Mouse (Mus musculus) bone marrow, adult 2 months (tissue): ENCODE measurements at regions not wholly inside any gene's neighbourhood (a gene's known extent, or its start where the extent isn't known, plus 50 kb on each side); places are given as distances from the start of the nearest gene placed in this dataset.

Experiments
- CTCF ChIP-seq: fragments of 200-500 bp; IDR thresholded peaks from 2 replicates; pipeline ENCODE4 v1.5.1; 2011; ENCODE audit warnings: low read length, control low read depth; ENCODE audit not compliant: control insufficient read depth, insufficient read depth
- POLR2A ChIP-seq: fragments of 200-500 bp; IDR thresholded peaks from 2 replicates; pipeline ENCODE4 v1.6.1; 2011; ENCODE audit warnings: low read depth, mild to moderate bottlenecking, control low read depth, low read length, borderline replicate concordance; ENCODE audit not compliant: control insufficient read depth

GRCm38 (mm10) chr2:117666528-117666927, 323.7 kb upstream of the Rasgrp1 start:
- no peak for TF ChIP-seq CTCF
- no peak for TF ChIP-seq POLR2A
